Mouse (Mus musculus) bone marrow macrophage, adult 2 months (primary cell): ENCODE data around the gene Pola2.

Experiments
- CTCF ChIP-seq: IDR thresholded peaks from 2 replicates; pipeline ENCODE4 v1.5.1; 2012; ENCODE audit warnings: low read depth, mild to moderate bottlenecking, low read length, moderate library complexity
- POLR2A ChIP-seq: IDR thresholded peaks from 2 replicates; pipeline ENCODE4 v1.6.1; 2012; ENCODE audit warnings: mild to moderate bottlenecking, low read depth, low read length, borderline replicate concordance

DNA sequence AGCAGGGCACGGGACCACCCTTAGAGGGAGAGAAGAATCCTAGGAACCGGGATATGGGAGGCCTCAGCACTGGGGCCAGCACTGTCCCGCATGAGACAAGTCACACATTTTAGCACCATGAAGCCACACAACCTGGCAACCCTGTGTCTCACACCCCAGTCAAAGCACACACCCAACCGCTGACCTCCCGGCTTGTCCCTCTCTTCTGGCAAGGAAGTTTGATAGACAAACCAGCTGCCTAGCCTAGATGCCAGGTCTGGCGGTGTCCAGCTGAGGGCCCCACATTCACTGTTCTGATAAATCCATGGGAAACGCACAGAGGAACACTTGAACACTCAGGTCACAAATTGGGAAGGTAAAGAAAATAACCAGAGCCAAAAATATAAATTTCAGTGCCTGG lies 21.4 kb downstream of the Pola2 start:
- TF ChIP-seq POLR2A (no peak), CTCF (no peak)
